Mouse (Mus musculus): Measurements from ENCODE around the gene Rexo1.

The Rexo1 gene

DNA sequence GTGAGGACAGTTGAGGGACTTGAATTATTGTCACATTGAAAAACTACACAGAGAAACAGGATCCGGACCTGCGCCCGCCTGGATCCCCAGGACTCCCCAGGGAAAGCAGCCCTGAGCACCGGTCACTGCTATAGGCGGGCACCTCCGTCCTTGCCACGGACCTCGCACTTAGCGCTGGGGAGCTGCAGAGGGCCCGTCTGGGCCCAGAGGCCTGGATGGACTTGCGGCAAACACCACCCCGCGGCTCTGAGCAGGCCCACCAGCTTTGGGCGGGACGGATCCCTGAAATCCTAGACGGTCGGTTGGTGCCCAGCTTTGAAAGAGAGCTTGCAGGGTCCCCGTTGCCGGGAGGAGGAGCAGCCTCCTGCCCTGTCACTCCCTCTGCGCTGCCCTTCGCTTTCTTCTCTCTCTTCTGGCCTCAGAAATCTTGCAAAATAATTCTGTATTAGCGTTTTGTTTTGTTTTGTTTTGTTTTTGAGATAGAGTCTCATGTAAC is 58.5 kb downstream of the Rexo1 start:
- no peak for DNase-seq

DNA sequence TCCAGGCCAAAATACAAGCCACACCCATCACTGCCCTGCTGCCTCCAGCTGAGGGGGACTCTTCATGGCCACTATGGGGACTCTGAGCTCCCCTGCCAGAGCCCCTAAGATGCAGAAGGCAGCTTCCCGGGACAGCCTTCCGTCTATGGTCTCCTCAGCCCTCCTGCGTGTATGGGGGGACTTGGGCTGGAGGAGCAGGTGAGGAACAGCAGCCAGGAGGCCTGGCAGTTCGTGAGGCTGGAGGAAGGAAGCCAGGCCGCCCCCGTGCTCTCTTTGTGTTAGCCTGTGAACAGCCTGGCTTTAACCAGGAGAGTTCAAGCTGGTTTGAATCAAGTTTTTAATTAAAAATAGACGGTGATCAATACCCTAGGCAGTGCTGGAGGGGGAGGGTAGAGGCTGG is 59.1 kb downstream of the Rexo1 start:
- DNase-seq: no peak

DNA sequence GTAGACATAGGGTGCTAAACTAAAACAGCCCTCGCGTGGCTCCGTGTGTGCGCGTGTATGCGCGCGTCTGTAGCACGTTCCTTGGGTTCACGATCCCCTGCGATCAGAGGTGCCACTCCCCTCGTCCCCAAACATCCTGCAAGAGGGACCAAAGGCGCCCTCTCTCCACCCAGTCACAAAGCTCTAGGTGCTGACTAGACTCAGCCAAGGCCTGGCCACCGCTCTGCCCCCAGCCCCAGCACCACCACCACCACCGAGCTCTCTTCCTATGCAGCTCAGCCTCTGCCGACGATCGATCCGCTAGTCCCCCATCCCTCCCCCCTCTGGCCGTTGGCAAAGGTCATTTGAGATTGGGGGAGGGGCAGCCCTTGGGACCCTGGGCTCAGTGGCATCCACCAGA is 64.9 kb downstream of the Rexo1 start:
- DNase-seq: no peak

DNA sequence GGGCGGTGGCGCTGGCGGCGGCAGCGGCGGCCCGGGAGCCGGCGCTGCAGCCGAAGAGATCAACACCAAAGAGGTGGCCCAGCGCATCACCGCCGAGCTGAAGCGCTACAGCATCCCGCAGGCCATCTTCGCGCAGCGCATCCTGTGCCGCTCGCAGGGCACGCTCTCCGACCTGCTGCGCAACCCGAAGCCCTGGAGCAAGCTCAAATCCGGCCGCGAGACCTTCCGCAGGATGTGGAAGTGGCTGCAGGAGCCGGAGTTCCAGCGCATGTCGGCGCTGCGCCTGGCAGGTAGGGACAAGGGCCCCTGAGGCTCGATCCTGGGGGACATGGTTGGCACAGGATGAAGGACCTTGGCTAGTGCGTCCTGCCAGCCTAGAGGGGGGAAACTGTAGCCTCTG is 65.5 kb downstream of the Rexo1 start:
- DNase-seq: peak; percentile 50

DNA sequence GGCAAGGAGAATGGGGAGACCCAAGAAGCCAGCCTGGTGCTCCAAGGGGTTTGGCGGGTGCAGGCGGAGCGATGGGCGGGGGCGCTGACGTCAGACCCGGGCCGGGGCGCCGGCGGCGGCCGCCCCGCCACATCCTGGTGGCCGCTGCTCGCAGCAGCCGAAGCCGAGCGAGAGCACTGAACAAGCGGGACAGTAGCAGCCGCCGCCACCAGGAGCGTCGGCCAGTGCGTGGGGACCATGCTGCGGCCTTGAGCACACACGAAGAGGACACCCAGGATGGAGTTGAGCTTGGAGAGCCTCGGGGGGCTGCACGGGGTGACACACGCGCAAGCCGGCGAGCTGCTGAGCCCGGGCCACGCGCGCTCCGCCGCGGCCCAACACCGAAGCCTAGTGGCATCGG is 66.6 kb downstream of the Rexo1 start, which contains the start of gene Onecut3:
Onecut3 (plus strand) TSS at position 104 of the 400 bp plus-strand sequence.
- peak; percentile 78 for DNase-seq
